Mouse (Mus musculus) left cerebral cortex, postnatal 14 days (tissue): ENCODE measurements around the gene Cops8. TPM values are rescaled to one million over a fixed set of nuclear protein-coding genes. Genes with fewer than 3 reads are reported as not detected.
A peak's percentile ranks its signal among the peaks of the same experiment; 100 is the strongest.

Experiments used
- DNase-seq, 2 experiments: peaks; one replicate each; pipeline ENCODE4 v3.0.0; 2021 to 2022; ENCODE audit warnings: low spot score in 2 of 2, mixed read lengths in 1 of 2
- intact Hi-C: fragments of 180-260 bp; cut with DNase I; formaldehyde crosslinking; loops from one replicate; pipeline ENCODE4 v1.15.1; 2025
- long read RNA-seq, 2 experiments: library from polyadenylated mRNA; stranded (forward); transcript quantifications; one replicate each; pipeline ENCODE4 v2.0.0; 2021
- total RNA-seq, 2 experiments: library from RNA; stranded (reverse); gene quantifications; 2 replicates each; pipeline ENCODE4 v1.2.3; 2021

Gene Cops8
- total RNA-seq, result 100 to 1,000 TPM in 1 of 2 experiments, 10 to 100 TPM in 1; 92.0 to 102 TPM
- long read RNA-seq, experiment 1, transcript Cops8-201 (8 exons, 2,287 nt), result major isoform, 154 of 165 reads
- long read RNA-seq, experiment 1, partial matches to known transcripts, result 5 of 165 reads
- long read RNA-seq, experiment 1, other reads (novel, unspliced or antisense), result 6 of 165 reads
- long read RNA-seq, experiment 2, transcript Cops8-201 (8 exons, 2,287 nt), result major isoform, 101 of 114 reads
- long read RNA-seq, experiment 2, partial matches to known transcripts, result 3 of 114 reads
- long read RNA-seq, experiment 2, other reads (novel, unspliced or antisense), result 8 of 114 reads

DNA sequence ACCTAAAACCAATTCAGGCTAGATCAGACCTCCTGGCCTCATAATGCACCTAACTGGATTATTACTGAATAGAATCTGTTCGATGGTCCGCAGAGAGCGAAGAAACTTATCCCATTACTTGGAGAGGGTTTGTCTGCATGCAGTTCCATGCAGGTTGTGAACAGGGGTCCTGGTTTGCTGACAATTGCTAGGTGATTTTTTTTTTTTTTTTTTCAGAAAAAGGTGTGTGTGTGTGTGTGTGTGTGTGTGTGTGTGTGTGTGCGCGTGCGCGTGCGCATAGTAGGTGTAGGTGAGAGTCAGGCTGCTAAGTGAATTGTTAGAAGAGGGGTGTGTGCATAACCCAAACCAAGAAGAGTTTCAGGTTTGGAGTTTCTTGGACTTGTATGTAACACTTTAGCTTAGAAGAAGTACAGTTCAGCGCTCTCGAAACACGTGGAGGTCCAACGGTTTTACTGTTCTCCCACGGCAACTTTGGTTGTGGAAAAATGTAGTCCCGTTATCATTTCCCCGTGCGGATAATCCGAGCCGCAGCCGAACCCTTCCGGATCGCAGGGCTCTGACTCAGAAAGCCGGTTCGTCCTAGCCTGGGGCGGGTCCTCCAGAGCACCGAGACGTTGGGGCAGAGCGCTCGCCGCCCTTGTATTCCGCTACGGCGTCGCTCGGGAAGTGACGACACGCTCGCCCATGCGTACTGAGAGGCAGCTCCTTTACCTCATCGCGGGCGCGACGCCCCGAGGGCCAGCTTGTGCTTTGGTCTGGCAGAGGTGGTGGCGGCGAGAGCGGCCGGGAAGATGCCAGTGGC, at the start of gene Cops8:
TSS of gene Cops8 (plus strand) at position 223 of the 802 bp plus-strand sequence.
- intact Hi-C loops, result loop anchor here (5.0 kb wide), 1 partner anchor 354 kb away; no protein-coding TSS in a partner anchor
- peak; percentile 97 to 99 for DNase-seq

- intact Hi-C loops, result no loop called here
- DNase-seq, result no peak
Measured at GRCm38 (mm10) chr1:90557140-90557539, 45.6 kb upstream of the Cops8 start.

GRCm38 (mm10) chr1:90560942-90561726, 41.6 kb upstream of the Cops8 start:
- intact Hi-C loops, result no loop called here

DNA sequence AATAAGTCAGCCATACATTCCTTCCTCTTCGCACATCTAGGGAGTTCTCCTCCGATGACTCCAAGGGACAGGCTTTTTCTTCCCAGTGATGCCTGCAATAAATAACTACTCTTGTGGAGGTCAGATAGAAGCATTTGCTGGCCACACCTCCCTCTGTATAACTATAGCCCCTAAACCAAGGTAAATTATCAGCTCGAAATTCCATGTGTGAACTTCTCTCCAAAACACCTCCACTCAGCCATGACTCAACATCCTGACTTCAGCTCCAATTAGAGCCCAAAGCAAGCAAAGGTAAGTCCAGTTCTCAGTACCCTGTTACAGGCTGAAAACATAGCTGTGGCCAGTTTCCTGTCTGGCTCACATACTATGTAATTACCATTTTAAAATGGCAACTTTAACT, 38.8 kb upstream of the Cops8 start:
- no peak for DNase-seq
- intact Hi-C loops, result no loop called here

More at GRCm38 (mm10) chr1:90560942-90561726, 41.6 kb upstream of the Cops8 start:
- DNase-seq, result no peak

DNA sequence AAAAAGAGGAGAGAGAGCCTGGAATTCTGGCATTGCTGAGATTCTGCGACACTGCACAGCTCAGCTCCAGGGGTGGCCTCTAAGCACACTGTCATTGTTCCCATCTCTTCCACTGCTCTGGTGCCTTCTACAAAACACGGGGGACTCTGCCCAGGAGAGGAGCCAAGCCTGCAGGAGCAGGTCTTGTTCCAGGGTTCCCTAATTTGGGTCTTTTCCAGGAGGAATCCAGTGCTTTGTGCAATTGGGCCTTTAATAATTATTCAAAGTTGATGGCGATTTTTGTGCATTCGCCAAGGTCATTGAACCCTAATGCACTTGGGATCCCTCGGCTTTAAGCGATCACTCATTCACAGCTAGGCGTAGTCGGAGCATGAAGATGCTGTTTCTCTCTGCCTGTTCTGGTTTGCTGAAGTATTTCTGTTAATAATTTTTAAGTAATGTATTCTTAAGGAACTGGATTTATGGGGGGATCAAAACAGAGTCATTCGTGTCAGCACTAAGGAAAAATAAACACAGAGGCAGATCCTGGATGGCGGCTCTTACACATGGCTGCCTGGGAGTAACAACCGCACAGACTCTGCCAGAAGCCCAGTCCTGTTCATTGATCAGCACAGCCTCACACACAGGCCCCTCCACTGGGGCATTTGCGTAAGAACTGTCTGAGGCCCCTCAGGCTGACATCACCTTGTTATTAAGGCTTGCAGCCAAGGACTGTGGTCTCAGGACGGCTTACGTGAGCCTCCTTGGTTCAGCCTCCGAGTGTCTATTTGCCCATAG, 35.9 kb upstream of the Cops8 start:
- intact Hi-C loops, result no loop called here
- DNase-seq, result no peak

DNA sequence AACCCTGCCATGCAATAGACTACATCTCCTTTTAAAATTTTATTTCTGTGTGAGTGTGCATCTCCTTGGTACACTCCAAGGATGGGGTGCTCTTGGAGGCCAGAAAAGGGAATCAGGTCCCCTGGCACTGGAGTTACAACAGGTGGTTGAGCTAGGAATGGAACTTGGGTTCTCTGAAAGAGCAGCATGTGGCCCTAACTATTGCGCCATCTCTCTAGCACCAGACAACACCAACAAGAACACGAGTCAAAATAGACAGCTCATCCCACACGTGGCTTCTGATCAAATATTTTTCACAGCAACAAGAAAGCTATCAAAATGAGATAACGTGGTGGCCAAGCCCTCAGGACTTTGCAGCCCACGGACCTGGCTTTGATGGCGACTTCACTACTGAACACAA, 28.9 kb upstream of the Cops8 start:
- intact Hi-C loops, result no loop called here
- no peak for DNase-seq

DNA sequence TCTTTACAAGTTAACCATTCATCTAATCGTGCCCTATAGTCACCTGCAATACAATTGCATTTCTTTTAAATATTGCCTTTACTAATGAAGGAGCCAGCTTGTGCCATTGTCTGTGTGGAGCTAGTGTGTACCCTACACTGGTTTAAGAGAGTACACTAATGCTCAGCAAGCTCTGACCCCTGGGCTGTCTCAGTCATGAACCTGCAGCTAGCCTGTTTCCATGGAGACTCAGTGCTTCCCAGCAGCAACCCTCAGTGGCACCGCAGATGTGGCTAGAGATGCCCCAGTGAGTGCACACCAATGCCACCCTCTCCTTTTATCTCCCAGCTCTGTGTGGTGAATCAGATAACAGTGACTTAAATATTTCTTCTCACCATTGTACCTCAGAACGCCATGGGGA, 27.9 kb upstream of the Cops8 start:
- intact Hi-C loops, result no loop called here
- DNase-seq, result no peak

GRCm38 (mm10) chr1:90577417-90577816, 25.4 kb upstream of the Cops8 start:
- DNase-seq, result no peak
- intact Hi-C loops, result no loop called here

GRCm38 (mm10) chr1:90582635-90583034, 20.1 kb upstream of the Cops8 start:
- intact Hi-C loops, result loop anchor here (10.0 kb wide), 1 partner anchor 198 kb away; no protein-coding TSS in a partner anchor
- no peak for DNase-seq

- DNase-seq, result peak; percentile 91 to 94
- intact Hi-C loops, result loop anchor here (1.0 to 10.0 kb wide), 4 partner anchors 96 to 528 kb away; no protein-coding TSS in a partner anchor
Measured at GRCm38 (mm10) chr1:90588021-90588734, 14.6 kb upstream of the Cops8 start.

GRCm38 (mm10) chr1:90590797-90591196, 12.0 kb upstream of the Cops8 start:
- intact Hi-C loops, result loop anchor here (10.0 kb wide), 2 partner anchors 656 to 926 kb away; partner anchors contain the start of gene Gbx2
- DNase-seq, result peak; percentile 64 to 77

- intact Hi-C loops, result loop anchor here (10.0 kb wide), 2 partner anchors 658 to 928 kb away; partner anchors contain the start of gene Gbx2
- peak; percentile 83 to 88 for DNase-seq
Measured at GRCm38 (mm10) chr1:90592784-90593183, 10.0 kb upstream of the Cops8 start.

DNA sequence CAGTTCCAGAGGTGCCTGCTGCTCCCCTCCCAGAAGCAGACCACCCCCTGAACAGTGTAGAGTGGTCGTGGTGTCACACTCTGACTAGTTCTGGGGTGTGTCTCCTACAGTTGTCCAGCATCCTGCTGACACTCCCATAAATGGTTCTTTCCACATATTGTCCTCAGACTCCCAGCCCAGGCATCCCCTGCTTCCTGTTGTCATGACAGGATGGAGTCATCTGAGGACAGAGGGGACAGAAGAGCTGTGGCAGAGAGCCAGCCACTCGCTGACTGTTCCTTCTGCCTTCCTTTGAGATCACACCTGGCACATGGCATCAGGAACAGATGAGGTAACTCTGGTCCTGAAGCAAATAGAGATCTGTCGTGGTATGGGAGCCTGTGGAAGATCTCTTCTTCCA, 3.6 kb upstream of the Cops8 start:
- intact Hi-C loops, result loop anchor here (10.0 kb wide), 2 partner anchors 664 to 934 kb away; partner anchors contain the start of gene Gbx2
- peak in 1 of 2 experiments; percentile 31 for DNase-seq

- no peak for DNase-seq
Measured at GRCm38 (mm10) chr1:90601096-90601495, 1.7 kb upstream of the Cops8 start.

DNA sequence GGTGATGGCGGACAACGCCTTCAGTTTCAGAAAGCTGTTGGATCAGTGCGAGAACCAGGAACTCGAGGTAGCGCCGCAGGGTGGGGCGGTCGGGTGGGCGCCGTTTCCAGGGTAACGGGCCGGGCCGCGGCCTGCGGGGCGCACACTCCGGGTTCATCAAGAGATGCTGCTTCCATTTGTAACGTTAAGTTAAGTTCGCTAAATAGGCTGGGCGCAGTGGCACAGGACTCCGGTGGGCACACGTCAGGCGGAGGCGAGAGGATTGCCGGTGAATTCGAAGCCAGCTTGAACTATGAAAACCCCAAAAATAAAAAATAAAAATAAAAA, 743 bp downstream of the Cops8 start:
- no peak for DNase-seq
- intact Hi-C loops, result loop anchor here (5.0 kb wide), 1 partner anchor 354 kb away; no protein-coding TSS in a partner anchor

More at GRCm38 (mm10) chr1:90601096-90601495, 1.7 kb upstream of the Cops8 start:
- intact Hi-C loops, result loop anchor here (5.0 kb wide), 1 partner anchor 356 kb away; no protein-coding TSS in a partner anchor

DNA sequence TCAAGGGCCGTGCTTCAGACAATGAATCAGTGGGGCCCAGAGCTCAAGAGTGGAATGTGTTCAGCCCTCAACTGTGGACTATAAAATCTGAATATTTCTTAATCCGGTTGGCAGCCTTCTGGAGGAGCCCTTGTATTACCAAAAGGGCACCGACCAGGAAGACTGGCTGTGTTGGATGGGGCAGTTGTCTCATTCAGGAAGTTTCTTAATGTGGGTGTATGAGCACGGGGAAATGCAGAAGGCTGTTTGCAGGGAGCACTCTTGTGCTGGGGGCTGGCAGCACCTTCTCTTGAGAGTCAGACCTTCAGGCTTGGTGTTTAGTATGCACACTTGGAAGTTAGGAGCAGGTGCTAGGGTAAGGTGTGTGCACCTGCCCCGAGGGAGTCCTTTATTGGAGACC, 6.6 kb downstream of the Cops8 start:
- intact Hi-C loops, result no loop called here
- DNase-seq, result no peak

DNA sequence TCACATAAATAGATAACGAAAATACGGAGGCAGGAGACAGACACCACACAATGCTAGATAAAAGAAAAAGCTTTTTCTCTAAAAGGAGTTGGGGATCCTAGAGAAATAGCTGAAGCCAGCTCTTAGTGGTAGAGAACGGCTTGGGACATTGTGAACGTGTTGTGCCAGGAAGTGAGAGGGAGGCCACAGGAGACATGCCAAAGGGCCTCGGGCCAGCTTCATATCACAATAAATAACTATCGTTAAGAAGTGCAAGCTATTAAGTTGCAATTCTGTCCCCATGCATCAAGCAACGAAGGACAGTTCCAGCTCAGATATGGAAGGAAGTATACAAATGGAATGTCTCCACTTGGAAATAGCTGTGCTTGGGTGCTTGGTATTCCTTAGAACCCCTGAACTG, 14.5 kb downstream of the Cops8 start:
- no peak for DNase-seq
- intact Hi-C loops, result no loop called here

DNA sequence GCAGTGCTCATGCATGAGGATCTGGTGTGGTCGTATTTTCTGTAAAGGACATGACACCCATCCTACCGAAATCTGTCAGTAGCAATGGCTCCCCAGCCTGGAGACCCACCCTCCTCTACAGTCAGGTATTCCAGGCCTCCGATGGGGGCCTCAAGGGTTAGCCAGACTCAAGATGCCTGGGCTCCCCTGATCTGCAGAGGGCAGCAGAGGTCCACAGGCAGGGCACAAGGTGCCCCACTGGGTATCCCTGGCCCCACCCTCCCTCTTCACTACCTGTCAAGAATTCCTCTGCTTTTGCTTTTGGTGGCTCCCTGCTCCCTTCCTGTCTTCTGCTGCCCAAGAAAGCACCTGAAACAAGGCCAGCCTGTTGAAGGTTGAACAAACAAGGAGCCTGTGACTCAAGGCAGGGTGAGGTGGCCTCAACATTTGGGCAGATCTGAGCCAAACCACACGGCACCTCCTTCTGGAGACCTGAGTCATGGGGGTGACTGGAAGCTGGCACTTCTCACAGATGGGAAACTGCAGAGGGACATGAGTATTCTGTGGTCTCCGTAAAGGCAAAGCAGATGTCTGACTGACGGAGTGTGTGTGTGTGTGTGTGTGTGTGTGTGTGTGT, 30.7 kb downstream of the Cops8 start:
- intact Hi-C loops, result no loop called here

More for the DNA sequence above, 30.7 kb downstream of the Cops8 start:
- no peak for DNase-seq
